Mouse (Mus musculus): ENCODE data around the gene Rnf224. TPM values are rescaled to one million over a fixed set of nuclear protein-coding genes. Genes with fewer than 3 reads are reported as not detected.

Gene Rnf224
- polyA plus RNA-seq, 1 experiment = 0.06 TPM

DNA sequence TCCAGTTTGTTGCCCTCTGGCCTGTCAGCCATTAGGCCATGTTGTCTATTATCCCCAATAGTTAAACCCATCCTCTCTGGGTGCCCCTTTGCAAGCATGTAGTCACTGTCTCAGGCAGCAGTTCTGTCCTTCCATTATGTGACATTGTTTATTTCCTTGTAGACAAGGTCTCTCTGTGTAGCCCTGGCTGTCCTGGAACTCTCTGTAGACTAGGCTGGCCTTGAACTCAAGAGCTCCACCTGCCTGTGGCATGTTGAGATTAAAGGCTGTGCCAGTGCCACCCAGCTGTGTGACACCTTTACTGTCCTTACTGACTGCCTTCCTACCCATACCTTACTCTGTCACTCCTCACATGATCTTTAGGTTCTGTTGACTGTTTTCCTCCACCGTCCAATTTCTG, 15.7 kb upstream of the Rnf224 start:
- no peaks in the 10 kb centered on the region for H3K27me3 ChIP-seq (replicated peaks; ENCODE audit: control insufficient read depth, insufficient read depth, low read length)
- no peak overlapping the region for H3K4me3 ChIP-seq (ENCODE audit: insufficient read depth, low read depth, low read length)
- no peak overlapping the region for H3K27ac ChIP-seq (ENCODE audit: insufficient read depth, low read depth, low read length)
- 92% methylated on average over 1 of the region's 1 CpGs for WGBS
- H3K4me1 ChIP-seq (ENCODE audit: control insufficient read depth, insufficient read depth, low read length) = peaks cover 9% of the 10 kb centered on the region; the same call in 1 of the 2 replicates
- peak; percentile 59 for DNase-seq
- peak; percentile 65 for TF ChIP-seq CTCF (conservative IDR thresholded peaks at IDR 0.05; ENCODE audit: insufficient read depth, insufficient read length, low read depth, low read length)
- TF ChIP-seq POLR2A (IDR thresholded peaks at IDR 0.05; ENCODE audit: low read depth, low read length) = no peak
- H3K36me3 ChIP-seq (ENCODE audit: control insufficient read depth, insufficient read depth, low read length) = no peaks in the 10 kb centered on the region

- 75% methylated on average over 10 of the region's 10 CpGs for WGBS
- DNase-seq = peak; percentile 69
- Histone ChIP-seq H3K27me3 (replicated peaks; ENCODE audit: control insufficient read depth, insufficient read depth, low read length) (no peaks in the 10 kb centered on the region), H3K27ac (ENCODE audit: insufficient read depth, low read depth, low read length) (peak within 1 kb of the TSS; percentile 6; the same call in 1 of the 2 replicates), H3K4me1 (ENCODE audit: control insufficient read depth, insufficient read depth, low read length) (peaks cover under 1% of the 10 kb centered on the region; the same call in 1 of the 2 replicates), H3K36me3 (ENCODE audit: control insufficient read depth, insufficient read depth, low read length) (no peaks in the 10 kb centered on the region), H3K4me3 (ENCODE audit: insufficient read depth, low read depth, low read length) (no peak within 1 kb of the TSS)
- TF ChIP-seq POLR2A (IDR thresholded peaks at IDR 0.05; ENCODE audit: low read depth, low read length) = no peak
- TF ChIP-seq CTCF (conservative IDR thresholded peaks at IDR 0.05; ENCODE audit: insufficient read depth, insufficient read length, low read depth, low read length) = no peak
Measured at GRCm38 (mm10) chr2:25246183-25247072, 9.8 kb upstream of the Rnf224 start, which contains the start of gene AL732309.1. AL732309.1 (minus strand) TSS chr2:25246863.

GRCm38 (mm10) chr2:25244144-25244543, 7.6 kb upstream of the Rnf224 start:
- Histone ChIP-seq H3K4me1 (ENCODE audit: control insufficient read depth, insufficient read depth, low read length) (peaks cover 10% of the 10 kb centered on the region; the same call in 1 of the 2 replicates), H3K36me3 (ENCODE audit: control insufficient read depth, insufficient read depth, low read length) (no peaks in the 10 kb centered on the region), H3K4me3 (ENCODE audit: insufficient read depth, low read depth, low read length) (no peak overlapping the region), H3K27ac (ENCODE audit: insufficient read depth, low read depth, low read length) (no peak overlapping the region), H3K27me3 (replicated peaks; ENCODE audit: control insufficient read depth, insufficient read depth, low read length) (no peaks in the 10 kb centered on the region)
- no peak for TF ChIP-seq POLR2A (IDR thresholded peaks at IDR 0.05; ENCODE audit: low read depth, low read length)
- no peak for TF ChIP-seq CTCF (conservative IDR thresholded peaks at IDR 0.05; ENCODE audit: insufficient read depth, insufficient read length, low read depth, low read length)
- 86% methylated on average over 4 of the region's 4 CpGs for WGBS
- DNase-seq = peak; percentile 59

GRCm38 (mm10) chr2:25243342-25243741, 6.8 kb upstream of the Rnf224 start:
- no peak for TF ChIP-seq CTCF (conservative IDR thresholded peaks at IDR 0.05; ENCODE audit: insufficient read depth, insufficient read length, low read depth, low read length)
- TF ChIP-seq POLR2A (IDR thresholded peaks at IDR 0.05; ENCODE audit: low read depth, low read length) = no peak
- H3K27me3 ChIP-seq (replicated peaks; ENCODE audit: control insufficient read depth, insufficient read depth, low read length) = no peaks in the 10 kb centered on the region
- H3K4me3 ChIP-seq (ENCODE audit: insufficient read depth, low read depth, low read length) = no peak overlapping the region
- 82% methylated on average over 8 of the region's 8 CpGs for WGBS
- DNase-seq = no peak
- no peaks in the 10 kb centered on the region for H3K36me3 ChIP-seq (ENCODE audit: control insufficient read depth, insufficient read depth, low read length)
- H3K27ac ChIP-seq (ENCODE audit: insufficient read depth, low read depth, low read length) = no peak overlapping the region
- H3K4me1 ChIP-seq (ENCODE audit: control insufficient read depth, insufficient read depth, low read length) = peaks cover 10% of the 10 kb centered on the region; the same call in 1 of the 2 replicates

DNA sequence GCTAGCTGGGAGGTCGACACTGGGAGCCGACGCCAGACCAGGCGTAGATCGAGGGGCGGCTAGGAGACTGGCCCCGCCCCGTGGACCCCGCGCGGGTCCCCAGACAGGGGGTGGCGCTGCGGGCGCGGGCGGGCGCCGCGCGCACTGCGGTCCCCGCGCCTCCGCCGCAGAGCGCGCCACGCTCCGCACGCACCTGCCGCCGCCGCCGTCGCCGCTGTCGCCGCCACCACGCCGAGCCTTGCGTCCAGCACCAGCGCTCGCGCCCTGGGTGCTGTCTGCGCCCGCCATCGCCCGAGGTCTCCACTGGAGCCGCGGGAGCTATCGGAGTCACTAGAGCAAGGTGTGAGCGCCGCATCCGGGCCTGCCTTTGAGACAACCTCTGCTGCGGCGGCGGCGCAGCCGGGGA, 5.5 kb upstream of the Rnf224 start, which contains the start of the genes Rnf208 and Cysrt1:
Rnf208 (plus strand) TSS at position 155 of the 406 bp plus-strand sequence.
Cysrt1 (minus strand) TSS at position 352 of the 406 bp plus-strand sequence.
- peak within 1 kb of the TSS; percentile 59 for H3K4me3 ChIP-seq (ENCODE audit: insufficient read depth, low read depth, low read length)
- no peaks in the 10 kb centered on the region for H3K27me3 ChIP-seq (replicated peaks; ENCODE audit: control insufficient read depth, insufficient read depth, low read length)
- peak within 1 kb of the TSS; percentile 32; the same call in 1 of the 2 replicates for H3K27ac ChIP-seq (ENCODE audit: insufficient read depth, low read depth, low read length)
- no peaks in the 10 kb centered on the region for H3K36me3 ChIP-seq (ENCODE audit: control insufficient read depth, insufficient read depth, low read length)
- under 1% methylated on average over 41 of the region's 59 CpGs for WGBS
- peaks cover 14% of the 10 kb centered on the region; the same call in 1 of the 2 replicates for H3K4me1 ChIP-seq (ENCODE audit: control insufficient read depth, insufficient read depth, low read length)
- TF ChIP-seq CTCF (conservative IDR thresholded peaks at IDR 0.05; ENCODE audit: insufficient read depth, insufficient read length, low read depth, low read length) = no peak
- TF ChIP-seq POLR2A (IDR thresholded peaks at IDR 0.05; ENCODE audit: low read depth, low read length) = no peak
- DNase-seq = no peak

DNA sequence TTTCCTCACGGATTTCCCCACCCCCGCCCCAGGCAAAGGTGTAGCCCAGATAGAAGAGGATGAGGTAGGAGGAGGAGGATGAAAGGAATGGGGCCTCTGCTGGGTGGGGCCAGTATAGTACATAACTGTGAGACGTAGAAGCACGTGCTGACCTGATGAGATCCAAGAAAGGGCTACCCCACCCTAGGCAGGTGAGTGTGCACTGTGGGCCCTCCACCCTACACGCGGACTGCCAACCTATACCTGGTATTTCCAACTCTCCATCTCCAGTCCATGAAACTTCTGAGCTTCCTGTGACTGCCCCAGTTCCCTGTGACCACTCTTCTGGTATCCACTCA, 4.8 kb upstream of the Rnf224 start:
- H3K27me3 ChIP-seq (replicated peaks; ENCODE audit: control insufficient read depth, insufficient read depth, low read length) = no peaks in the 10 kb centered on the region
- H3K27ac ChIP-seq (ENCODE audit: insufficient read depth, low read depth, low read length) = no peak overlapping the region; the same call in 1 of the 2 replicates
- 10% methylated on average over 6 of the region's 6 CpGs for WGBS
- no peak overlapping the region; the same call in 1 of the 2 replicates for H3K4me3 ChIP-seq (ENCODE audit: insufficient read depth, low read depth, low read length)
- no peak for DNase-seq
- H3K36me3 ChIP-seq (ENCODE audit: control insufficient read depth, insufficient read depth, low read length) = no peaks in the 10 kb centered on the region
- H3K4me1 ChIP-seq (ENCODE audit: control insufficient read depth, insufficient read depth, low read length) = peaks cover 14% of the 10 kb centered on the region; the same call in 1 of the 2 replicates
- TF ChIP-seq POLR2A (IDR thresholded peaks at IDR 0.05; ENCODE audit: low read depth, low read length) (no peak), CTCF (conservative IDR thresholded peaks at IDR 0.05; ENCODE audit: insufficient read depth, insufficient read length, low read depth, low read length) (no peak)

Data from kidney, adult 2 months (tissue).